Mouse (Mus musculus): ENCODE results near the gene Kif5a. TPM values are rescaled to one million over a fixed set of nuclear protein-coding genes. Genes with fewer than 3 reads are reported as not detected.

The Kif5a gene
- polyA plus RNA-seq, 2 experiments = 0.01 to 0.11 TPM

GRCm38 (mm10) chr10:127190398-127191190 is 72.6 kb downstream of the Kif5a start:
- H3K4me3 ChIP-seq (ENCODE audit: insufficient read depth in 1 of 2, low read depth in 2 of 2, low read length in 2 of 2) = peak overlapping the region in 1 of 2 experiments; percentile 63; a peak in 2 of 4 replicates
- peaks cover 39 to 45% of the 10 kb centered on the region in 2 experiments for H3K4me1 ChIP-seq (replicated peaks; ENCODE audit: control insufficient read depth in 2 of 2, insufficient read depth in 2 of 2, low read length in 1 of 2)
- H3K9me3 ChIP-seq (ENCODE audit: control insufficient read depth, low read length) = no peaks in the 10 kb centered on the region
- 23% methylated on average over 14 of the region's 14 CpGs for WGBS (ENCODE audit: insufficient replicate concordance)
- H3K36me3 ChIP-seq (replicated peaks; ENCODE audit: control insufficient read depth, insufficient read depth, low read depth) = no peaks in the 10 kb centered on the region
- peak overlapping the region; percentile 81 for H3K27ac ChIP-seq
- DNase-seq (ENCODE audit: low read depth in 3 of 3, low spot score in 3 of 3) = no peak
- H3K9ac ChIP-seq (replicated peaks) = peak overlapping the region; percentile 82
- peak overlapping the region; percentile 100 for H3K4me2 ChIP-seq (ENCODE audit: low read depth)
- TF ChIP-seq EP300 (IDR thresholded peaks at IDR 0.05; ENCODE audit: low read depth) = peak; percentile 56
- TF ChIP-seq CTCF (IDR thresholded peaks at IDR 0.05; ENCODE audit: low read depth) = no peak
- H3K27me3 ChIP-seq (ENCODE audit: control insufficient read depth, insufficient read depth, low read length) = no peaks in the 10 kb centered on the region
- peak; percentile 27; the same call in 1 of the 2 replicates for ATAC-seq (ENCODE audit: insufficient read depth)

GRCm38 (mm10) chr10:127189651-127190381 is 73.3 kb downstream of the Kif5a start, which contains the start of gene Arhgef25:
Arhgef25 (minus strand) TSS chr10:127190083.
- Histone ChIP-seq H3K9me3 (ENCODE audit: control insufficient read depth, low read length) (no peaks in the 10 kb centered on the region), H3K27ac (peak within 1 kb of the TSS; percentile 81), H3K27me3 (ENCODE audit: control insufficient read depth, insufficient read depth, low read length) (no peaks in the 10 kb centered on the region), H3K36me3 (replicated peaks; ENCODE audit: control insufficient read depth, insufficient read depth, low read depth) (no peaks in the 10 kb centered on the region), H3K4me2 (ENCODE audit: low read depth) (peak within 1 kb of the TSS; percentile 100), H3K4me3 (ENCODE audit: insufficient read depth in 1 of 2, low read depth in 2 of 2, low read length in 2 of 2) (peak within 1 kb of the TSS; percentile 63 to 74), H3K9ac (replicated peaks) (peak within 1 kb of the TSS; percentile 82), H3K4me1 (replicated peaks; ENCODE audit: control insufficient read depth in 2 of 2, insufficient read depth in 2 of 2, low read length in 1 of 2) (peaks cover 37 to 44% of the 10 kb centered on the region in 2 experiments)
- peak; percentile 5; the same call in 1 of the 2 replicates for ATAC-seq (ENCODE audit: insufficient read depth)
- TF ChIP-seq CTCF (IDR thresholded peaks at IDR 0.05; ENCODE audit: low read depth) = no peak
- TF ChIP-seq EP300 (IDR thresholded peaks at IDR 0.05; ENCODE audit: low read depth) = no peak
- WGBS (ENCODE audit: insufficient replicate concordance) = 2% methylated on average over 35 of the region's 35 CpGs
- DNase-seq (ENCODE audit: low read depth in 3 of 3, low spot score in 3 of 3) = no peak

- H3K4me1 ChIP-seq (replicated peaks; ENCODE audit: control insufficient read depth in 2 of 2, insufficient read depth in 2 of 2, low read length in 1 of 2) = peaks cover 32 to 40% of the 10 kb centered on the region in 2 experiments
Observed at GRCm38 (mm10) chr10:127189116-127189650, 74.0 kb downstream of the Kif5a start.

GRCm38 (mm10) chr10:127188465-127189115 is 74.6 kb downstream of the Kif5a start:
- no peak for TF ChIP-seq CTCF (IDR thresholded peaks at IDR 0.05; ENCODE audit: low read depth)
- no peak for TF ChIP-seq EP300 (IDR thresholded peaks at IDR 0.05; ENCODE audit: low read depth)
- Histone ChIP-seq H3K4me3 (ENCODE audit: insufficient read depth in 1 of 2, low read depth in 2 of 2, low read length in 2 of 2) (peak overlapping the region; percentile 63 to 74), H3K4me1 (replicated peaks; ENCODE audit: control insufficient read depth in 2 of 2, insufficient read depth in 2 of 2, low read length in 1 of 2) (peaks cover 33 to 38% of the 10 kb centered on the region in 2 experiments), H3K9ac (replicated peaks) (peak overlapping the region; percentile 82), H3K27me3 (ENCODE audit: control insufficient read depth, insufficient read depth, low read length) (no peaks in the 10 kb centered on the region), H3K36me3 (replicated peaks; ENCODE audit: control insufficient read depth, insufficient read depth, low read depth) (no peaks in the 10 kb centered on the region), H3K4me2 (ENCODE audit: low read depth) (peak overlapping the region; percentile 100), H3K9me3 (ENCODE audit: control insufficient read depth, low read length) (no peaks in the 10 kb centered on the region), H3K27ac (peak overlapping the region; percentile 81)
- DNase-seq (ENCODE audit: low read depth in 3 of 3, low spot score in 3 of 3) (no peak), ATAC-seq (ENCODE audit: insufficient read depth) (peak; percentile 64)
- 0% methylated on average over 38 of the region's 46 CpGs for WGBS (ENCODE audit: insufficient replicate concordance)

More at GRCm38 (mm10) chr10:127189116-127189650, 74.0 kb downstream of the Kif5a start:
- ATAC-seq (ENCODE audit: insufficient read depth) (peak; percentile 60), DNase-seq (ENCODE audit: low read depth in 3 of 3, low spot score in 3 of 3) (peak; percentile 62 to 74 (median 67))
- under 1% methylated on average over 26 of the region's 26 CpGs for WGBS (ENCODE audit: insufficient replicate concordance)
- Histone ChIP-seq H3K36me3 (replicated peaks; ENCODE audit: control insufficient read depth, insufficient read depth, low read depth) (no peaks in the 10 kb centered on the region), H3K4me2 (ENCODE audit: low read depth) (peak overlapping the region; percentile 100), H3K9me3 (ENCODE audit: control insufficient read depth, low read length) (no peaks in the 10 kb centered on the region), H3K9ac (replicated peaks) (peak overlapping the region; percentile 82), H3K27me3 (ENCODE audit: control insufficient read depth, insufficient read depth, low read length) (no peaks in the 10 kb centered on the region), H3K4me3 (ENCODE audit: insufficient read depth in 1 of 2, low read depth in 2 of 2, low read length in 2 of 2) (peak overlapping the region; percentile 63 to 74), H3K27ac (peak overlapping the region; percentile 81)
- TF ChIP-seq CTCF (IDR thresholded peaks at IDR 0.05; ENCODE audit: low read depth) (no peak), EP300 (IDR thresholded peaks at IDR 0.05; ENCODE audit: low read depth) (peak; percentile 16; the same call in 1 of the 2 replicates)

All from liver, embryonic 14.5 days (tissue).